Mouse (Mus musculus) hindbrain, embryonic 16.5 days (tissue): ENCODE measurements around the gene Por. TPM values are rescaled to one million over a fixed set of nuclear protein-coding genes. Genes with fewer than 3 reads are reported as not detected.

ENCODE experiments used
- ATAC-seq: fragments of 200-750 bp; cut with Nextera tagmentation; 2 replicates; pipeline ENCODE4 v1.8.0; 2017; ENCODE audit warnings: moderate TSS enrichment, moderate library complexity
- H3K27ac ChIP-seq: fragments of 300-500 bp; sonication (generic); 2 replicates; pipeline ENCODE4 v1.5.1; 2014; ENCODE audit warnings: low read depth, mild to moderate bottlenecking, control low read depth, low read length, moderate library complexity
- H3K27me3 ChIP-seq: fragments of 300-500 bp; sonication (generic); replicated peaks from 2 replicates; pipeline ENCODE4 v1.6.1; 2014; ENCODE audit warnings: low read length; ENCODE audit not compliant: control insufficient read depth, insufficient read depth
- H3K36me3 ChIP-seq: fragments of 300-500 bp; sonication (generic); 2 replicates; pipeline ENCODE4 v1.6.1; 2014; ENCODE audit warnings: mild to moderate bottlenecking, low read length, moderate library complexity, mixed read lengths; ENCODE audit not compliant: control insufficient read depth, insufficient read depth
- H3K4me1 ChIP-seq: fragments of 300-500 bp; sonication (generic); 2 replicates; pipeline ENCODE4 v1.6.1; 2014; ENCODE audit warnings: low read depth, low read length; ENCODE audit not compliant: control insufficient read depth, insufficient read depth
- H3K4me2 ChIP-seq: fragments of 300-500 bp; sonication (generic); 2 replicates; pipeline ENCODE4 v1.6.1; 2014; ENCODE audit warnings: mild to moderate bottlenecking, low read length, control low read depth, moderate library complexity
- H3K4me3 ChIP-seq: fragments of 300-500 bp; sonication (generic); 2 replicates; pipeline ENCODE4 v1.5.1; 2014; ENCODE audit warnings: mild to moderate bottlenecking, low read length, control low read depth, moderate library complexity
- H3K9ac ChIP-seq: fragments of 300-500 bp; sonication (generic); 2 replicates; pipeline ENCODE4 v1.6.1; 2014; ENCODE audit warnings: low read depth, mild to moderate bottlenecking, control low read depth, low read length, moderate library complexity
- H3K9me3 ChIP-seq: fragments of 300-500 bp; sonication (generic); 2 replicates; pipeline ENCODE4 v1.6.1; 2014; ENCODE audit warnings: mild to moderate bottlenecking, low read length, moderate library complexity; ENCODE audit not compliant: control insufficient read depth
- WGBS: fragments of 180-500 bp; shearing (Covaris S2); extraction: QIAGEN DNeasy Blood & Tissue Kit; methylation state at CpG from one replicate; pipeline ENCODE4 v1.1.7; 2014; 5-methylcytosine and 5-hydroxymethylcytosine counted together
- polyA plus RNA-seq: library from polyadenylated mRNA; unstranded; fragments of >200 nt; fragmentation: Nextera tagmentation; extraction: Ambion mirVana; gene quantifications from 2 replicates; pipeline ENCODE4 v1.2.1, GENCODE M21; 2015

The Por gene
- polyA plus RNA-seq, 1 experiment from 2014 or later, result 101 TPM

DNA sequence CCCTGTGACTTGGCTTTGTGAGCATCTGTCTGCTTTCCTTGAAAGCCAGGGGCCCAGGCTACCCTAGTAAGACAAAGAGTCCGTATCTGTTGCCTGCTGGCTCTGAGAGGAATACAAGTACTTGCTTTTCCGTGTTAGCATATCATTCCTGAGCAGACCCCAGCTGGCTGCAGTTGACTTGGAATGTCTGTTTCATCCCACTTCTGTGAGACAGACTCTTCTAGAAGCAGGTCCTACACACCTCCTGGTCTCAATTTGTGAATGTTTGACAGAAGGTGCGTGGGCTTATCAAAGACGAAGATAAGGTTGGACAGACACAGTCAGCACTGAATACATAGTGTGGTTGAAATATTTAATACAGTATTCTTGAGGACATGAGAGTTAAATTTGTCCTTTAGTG, 43.0 kb downstream of the Por start:
- no peak for ATAC-seq

DNA sequence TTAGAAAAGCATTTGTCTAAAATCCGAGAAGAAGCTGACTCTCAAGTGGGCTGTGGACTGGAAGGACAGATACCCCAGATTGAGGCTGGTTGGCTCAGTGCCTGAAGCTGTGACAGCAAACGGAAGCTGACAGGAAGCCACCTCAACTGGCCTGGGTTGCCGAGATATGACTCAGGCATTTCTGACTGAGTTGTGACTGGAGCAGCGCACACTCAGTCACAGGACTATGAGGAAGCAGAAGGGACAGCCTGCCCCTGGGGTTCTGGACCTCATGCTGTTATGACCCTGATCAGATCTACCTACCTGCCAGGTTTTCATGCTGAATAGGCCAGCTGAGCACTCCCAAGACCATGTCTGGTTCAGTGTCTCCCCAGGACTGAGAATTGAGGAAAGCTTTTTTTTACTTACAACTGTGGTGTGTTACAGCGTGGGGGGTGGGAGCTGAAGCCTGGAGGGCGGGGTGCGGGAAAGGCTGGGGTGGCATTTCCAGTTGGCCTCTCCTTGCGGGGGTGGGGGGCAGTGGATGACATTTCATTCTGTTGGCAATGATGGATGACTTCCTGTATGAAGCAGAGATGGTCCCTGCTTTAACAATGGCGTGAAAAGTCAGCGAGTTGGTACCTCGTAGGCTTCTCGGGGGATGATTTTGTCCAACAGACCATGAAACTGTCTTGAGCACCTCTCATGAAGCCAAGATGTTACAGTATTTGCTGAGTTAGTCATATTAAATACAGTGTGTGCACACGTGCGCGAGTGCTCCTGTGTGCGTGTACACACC, 43.8 kb downstream of the Por start:
- 0 out of 2 replicates have a peak, but pooled peaks have one; percentile 34 for ATAC-seq
- H3K4me3 ChIP-seq, result no peak overlapping the region
- no peaks in the 10 kb centered on the region for H3K27me3 ChIP-seq
- H3K4me1 ChIP-seq, result peaks cover 3% of the 10 kb centered on the region; the same call in 1 of the 2 replicates
- no peak overlapping the region for H3K4me2 ChIP-seq
- no peaks in the 10 kb centered on the region for H3K9me3 ChIP-seq
- WGBS, result 54% methylated on average over 16 of the region's 16 CpGs
- H3K27ac ChIP-seq, result no peak overlapping the region
- H3K36me3 ChIP-seq, result peaks cover 15% of the 10 kb centered on the region
- H3K9ac ChIP-seq, result no peak overlapping the region

More for the DNA sequence above, 43.0 kb downstream of the Por start:
- peaks cover 3% of the 10 kb centered on the region; the same call in 1 of the 2 replicates for H3K4me1 ChIP-seq
- no peak overlapping the region for H3K4me3 ChIP-seq
- H3K27ac ChIP-seq, result no peak overlapping the region
- H3K9ac ChIP-seq, result no peak overlapping the region
- peaks cover 15% of the 10 kb centered on the region for H3K36me3 ChIP-seq
- H3K4me2 ChIP-seq, result no peak overlapping the region
- no peaks in the 10 kb centered on the region for H3K27me3 ChIP-seq
- 66% methylated on average over 4 of the region's 4 CpGs for WGBS
- H3K9me3 ChIP-seq, result no peaks in the 10 kb centered on the region

DNA sequence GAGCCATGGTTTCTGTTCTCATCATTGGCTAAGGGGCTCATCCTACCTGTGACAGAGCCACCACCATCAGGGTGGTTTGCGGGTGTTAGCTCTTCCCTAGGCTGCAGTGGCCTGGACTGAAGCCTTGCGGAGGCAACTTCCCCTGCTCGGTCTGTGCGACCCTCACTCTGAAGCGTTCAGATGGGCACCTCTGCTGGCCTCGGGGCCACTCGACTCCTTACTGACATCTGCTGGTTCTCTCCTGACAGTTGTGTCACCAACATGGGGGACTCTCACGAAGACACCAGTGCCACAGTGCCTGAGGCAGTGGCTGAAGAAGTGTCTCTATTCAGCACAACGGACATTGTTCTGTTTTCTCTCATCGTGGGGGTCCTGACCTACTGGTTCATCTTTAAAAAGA, 45.8 kb downstream of the Por start:
- H3K4me3 ChIP-seq, result no peak overlapping the region
- no peak for ATAC-seq
- WGBS, result 57% methylated on average over 10 of the region's 10 CpGs

DNA sequence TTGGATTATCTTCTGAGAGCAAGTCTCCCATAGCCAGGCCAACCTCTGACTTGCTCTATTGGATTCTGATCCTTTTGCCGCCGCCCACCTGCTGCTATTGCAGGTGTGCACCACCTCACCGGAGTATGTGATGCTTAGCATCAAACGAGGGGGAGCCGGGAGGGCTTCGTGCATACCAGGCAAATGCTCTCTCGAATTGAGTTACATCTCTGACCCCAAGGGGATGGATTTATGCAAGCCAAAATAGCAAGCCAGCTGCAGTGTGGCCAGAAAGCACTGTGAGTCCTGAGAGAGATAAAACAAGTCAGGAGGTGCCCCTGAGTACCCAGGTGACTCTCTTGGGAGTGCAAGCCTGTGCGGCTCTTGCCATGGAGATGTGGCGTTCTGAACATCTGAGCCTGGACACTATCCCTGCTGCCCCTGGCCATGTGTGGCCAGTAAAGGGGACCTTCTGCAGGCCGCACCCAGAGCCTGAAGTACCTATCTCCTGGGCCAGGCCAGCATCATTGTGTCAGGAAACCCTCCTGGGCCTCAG, 49.8 kb downstream of the Por start:
- H3K4me3 ChIP-seq, result no peak overlapping the region
- ATAC-seq, result no peak
- H3K4me2 ChIP-seq, result no peak overlapping the region
- no peak overlapping the region for H3K9ac ChIP-seq
- H3K9me3 ChIP-seq, result no peaks in the 10 kb centered on the region
- peaks cover 5% of the 10 kb centered on the region for H3K4me1 ChIP-seq
- 83% methylated on average over 10 of the region's 10 CpGs for WGBS
- no peak overlapping the region for H3K27ac ChIP-seq
- peaks cover 15% of the 10 kb centered on the region for H3K36me3 ChIP-seq
- H3K27me3 ChIP-seq, result no peaks in the 10 kb centered on the region

More for the DNA sequence above, 45.8 kb downstream of the Por start:
- no peak overlapping the region for H3K9ac ChIP-seq
- H3K36me3 ChIP-seq, result peaks cover 15% of the 10 kb centered on the region
- H3K27ac ChIP-seq, result no peak overlapping the region
- H3K9me3 ChIP-seq, result no peaks in the 10 kb centered on the region
- no peak overlapping the region for H3K4me2 ChIP-seq
- H3K4me1 ChIP-seq, result peaks cover 3% of the 10 kb centered on the region; the same call in 1 of the 2 replicates
- H3K27me3 ChIP-seq, result no peaks in the 10 kb centered on the region

DNA sequence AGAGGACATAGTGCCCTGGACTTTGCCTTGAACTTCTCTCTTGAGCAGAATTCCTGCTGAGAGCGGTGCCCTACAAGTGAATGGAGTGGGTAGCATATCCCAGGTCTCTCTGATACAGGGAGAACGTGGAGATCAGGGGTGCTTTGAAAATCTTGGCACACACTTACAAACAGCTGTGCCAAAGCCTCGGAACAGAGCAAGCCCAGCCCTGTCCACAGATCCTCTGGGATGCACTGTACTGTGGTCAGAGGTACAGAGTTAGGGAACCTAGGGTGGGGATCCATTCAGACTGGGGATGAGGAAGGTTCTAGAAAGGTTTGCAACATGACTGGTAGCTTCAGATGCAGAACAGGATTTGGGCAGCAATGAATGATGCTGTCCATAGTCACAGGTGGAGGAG, 50.3 kb downstream of the Por start:
- H3K4me1 ChIP-seq, result peaks cover 9% of the 10 kb centered on the region
- H3K27me3 ChIP-seq, result no peaks in the 10 kb centered on the region
- no peak overlapping the region for H3K4me2 ChIP-seq
- no peak for ATAC-seq
- H3K9me3 ChIP-seq, result no peaks in the 10 kb centered on the region
- WGBS, result 72% methylated on average over 3 of the region's 3 CpGs
- H3K36me3 ChIP-seq, result peaks cover 15% of the 10 kb centered on the region
- H3K9ac ChIP-seq, result no peak overlapping the region
- H3K27ac ChIP-seq, result no peak overlapping the region
- H3K4me3 ChIP-seq, result no peak overlapping the region

DNA sequence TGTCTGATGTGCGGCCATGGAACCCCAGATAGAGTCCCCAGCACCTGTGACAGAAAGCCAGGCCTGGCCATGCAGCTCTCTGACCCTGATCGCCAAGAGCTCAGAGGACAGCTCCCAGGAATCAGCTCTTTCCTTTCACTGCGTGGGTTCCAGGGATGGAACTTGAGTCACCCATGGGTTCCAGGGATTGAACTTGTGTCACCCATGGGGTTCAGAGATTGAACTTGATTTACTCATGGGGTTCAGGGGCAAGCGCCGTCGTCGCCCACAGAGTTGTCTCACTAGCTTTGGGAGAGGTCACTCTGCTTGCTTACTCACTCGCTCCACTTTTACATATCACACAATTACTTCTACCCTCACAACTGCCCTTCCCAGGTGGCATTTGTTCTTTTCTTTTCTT, 51.2 kb downstream of the Por start:
- WGBS, result 95% methylated on average over 8 of the region's 8 CpGs
- no peak for ATAC-seq
- Histone ChIP-seq H3K36me3 (peaks cover 12% of the 10 kb centered on the region), H3K27me3 (no peaks in the 10 kb centered on the region), H3K4me1 (peaks cover 19% of the 10 kb centered on the region), H3K9ac (no peak overlapping the region), H3K4me2 (no peak overlapping the region), H3K9me3 (no peaks in the 10 kb centered on the region), H3K27ac (no peak overlapping the region), H3K4me3 (no peak overlapping the region)

DNA sequence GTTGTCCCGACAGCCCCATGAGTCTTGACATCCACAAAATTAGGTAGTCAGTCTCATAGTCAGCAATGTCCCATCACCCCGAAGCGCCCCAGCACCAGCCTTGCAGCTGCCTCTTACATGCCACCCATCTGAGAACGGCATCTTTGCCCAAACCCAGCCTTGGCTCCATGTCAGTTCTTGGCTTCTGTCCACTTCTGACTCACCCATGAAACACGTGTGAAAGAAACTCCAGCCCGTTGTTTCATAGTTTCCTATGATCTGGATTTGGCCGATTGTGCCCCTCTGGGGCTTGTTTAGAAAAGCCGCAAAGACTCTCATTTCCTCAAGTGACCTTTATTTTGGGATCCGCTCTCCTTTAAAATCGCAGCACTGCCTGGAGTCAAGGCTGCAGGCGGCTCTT, 52.3 kb downstream of the Por start:
- WGBS, result 64% methylated on average over 11 of the region's 11 CpGs
- Histone ChIP-seq H3K4me2 (no peak overlapping the region), H3K27me3 (no peaks in the 10 kb centered on the region), H3K4me1 (peaks cover 29% of the 10 kb centered on the region), H3K27ac (no peak overlapping the region), H3K9ac (no peak overlapping the region), H3K9me3 (no peaks in the 10 kb centered on the region), H3K4me3 (no peak overlapping the region), H3K36me3 (peaks cover 4% of the 10 kb centered on the region)
- no peak for ATAC-seq

DNA sequence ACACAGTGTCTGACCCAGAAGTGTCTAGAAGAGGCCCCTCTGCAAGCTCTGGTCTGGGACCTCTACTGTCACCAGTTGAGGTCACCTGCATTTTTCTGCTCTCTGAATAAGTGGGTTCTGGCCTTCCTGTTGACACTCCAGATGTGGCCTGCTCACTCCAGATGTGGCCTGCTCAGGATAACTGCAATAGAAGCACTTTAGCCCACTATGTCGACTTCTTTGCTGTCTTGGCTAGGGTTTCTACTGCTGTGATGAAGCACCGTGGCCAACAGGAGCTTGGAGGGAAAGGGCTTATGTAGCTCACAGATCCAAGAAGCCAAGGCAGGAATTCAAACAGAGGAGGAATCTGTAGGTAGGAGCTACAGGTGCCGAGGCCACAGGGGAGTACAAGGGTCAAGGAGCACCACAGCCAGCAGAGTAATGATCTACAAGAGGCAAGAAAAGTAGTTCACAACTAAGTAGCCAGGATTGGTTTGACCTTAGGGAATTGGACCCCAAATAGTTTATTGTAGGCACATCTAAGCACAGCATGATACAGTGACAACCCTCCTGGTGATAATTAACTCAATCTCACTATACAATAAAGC, 53.4 kb downstream of the Por start:
- H3K27me3 ChIP-seq, result no peaks in the 10 kb centered on the region
- no peaks in the 10 kb centered on the region; the same call in 1 of the 2 replicates for H3K36me3 ChIP-seq
- no peak overlapping the region for H3K27ac ChIP-seq
- no peaks in the 10 kb centered on the region for H3K9me3 ChIP-seq
- H3K9ac ChIP-seq, result no peak overlapping the region
- peaks cover 31% of the 10 kb centered on the region for H3K4me1 ChIP-seq
- no peak overlapping the region for H3K4me2 ChIP-seq
- no peak for ATAC-seq
- 71% methylated on average over 3 of the region's 3 CpGs for WGBS
- no peak overlapping the region for H3K4me3 ChIP-seq

DNA sequence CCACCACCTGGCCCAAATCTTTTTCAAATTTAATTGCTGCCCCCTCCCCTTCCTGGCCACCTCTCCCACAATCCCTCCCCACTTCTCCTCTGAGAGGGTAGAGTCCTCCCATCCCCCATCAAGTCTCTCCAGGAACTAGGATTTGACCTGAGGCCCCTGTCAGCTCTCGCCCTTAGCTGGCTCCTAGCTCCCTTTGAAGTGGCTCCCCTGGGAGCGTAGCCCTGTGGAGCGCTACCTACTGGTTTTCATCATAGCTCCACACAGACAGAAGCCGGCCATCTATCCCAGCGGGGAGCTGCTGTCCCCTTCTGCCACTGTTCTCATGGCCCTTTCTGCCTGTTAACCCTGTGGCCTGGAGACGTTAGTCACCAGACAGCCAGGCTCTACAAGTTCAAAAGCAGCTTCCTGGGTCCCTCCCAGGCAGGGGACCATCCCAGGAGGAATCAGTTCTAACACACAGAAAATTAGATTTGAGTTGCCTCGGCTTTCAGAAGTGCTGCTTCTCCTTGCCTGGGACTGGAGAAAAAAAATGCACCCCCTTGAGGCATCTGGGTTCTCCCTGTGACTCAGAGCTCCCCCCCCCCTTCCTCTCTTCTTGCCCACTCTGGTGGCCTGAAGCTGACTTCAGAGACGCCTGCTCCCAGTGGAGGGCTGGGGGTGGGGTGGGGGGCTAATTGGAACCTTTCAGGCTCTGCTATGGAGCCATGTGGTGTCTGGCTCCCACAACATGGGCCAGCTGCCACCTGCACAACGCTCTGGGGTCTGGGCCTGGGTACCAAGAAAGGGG, 54.9 kb downstream of the Por start:
- Histone ChIP-seq H3K4me2 (peak overlapping the region; percentile 29), H3K36me3 (peaks cover 7% of the 10 kb centered on the region), H3K9ac (peak overlapping the region; percentile 55), H3K27me3 (no peaks in the 10 kb centered on the region), H3K9me3 (no peaks in the 10 kb centered on the region), H3K4me1 (peaks cover 31% of the 10 kb centered on the region), H3K27ac (peak overlapping the region; percentile 74), H3K4me3 (no peak overlapping the region)
- 8% methylated on average over 9 of the region's 9 CpGs for WGBS
- ATAC-seq, result peak; percentile 58
